Mouse (Mus musculus) c-Kit-negative CD71-positive TER-119-positive erythroid progenitor cells, embryonic 14.5 days (primary cell): Measurements from ENCODE around the gene Elfn2.

Experiments used
- DNase-seq: peaks from one replicate; pipeline ENCODE4 v3.0.0-alpha.2; 2013; ENCODE audit warnings: low read depth, low spot score

The Elfn2 gene

GRCm38 (mm10) chr15:78726697-78727096 lies 8.1 kb upstream of the Elfn2 start:
- DNase-seq = no peak

GRCm38 (mm10) chr15:78720532-78720931 lies 2.0 kb upstream of the Elfn2 start:
- no peak for DNase-seq

- DNase-seq = no peak
Measured at GRCm38 (mm10) chr15:78720094-78720493, 1.5 kb upstream of the Elfn2 start.

GRCm38 (mm10) chr15:78719416-78719815 lies 845 bp upstream of the Elfn2 start:
- DNase-seq = no peak

- no peak for DNase-seq
Measured at GRCm38 (mm10) chr15:78716936-78717335, 1.6 kb downstream of the Elfn2 start.

- DNase-seq = no peak
Measured at GRCm38 (mm10) chr15:78715856-78716255, 2.7 kb downstream of the Elfn2 start.

GRCm38 (mm10) chr15:78713751-78714150 lies 4.8 kb downstream of the Elfn2 start:
- no peak for DNase-seq

GRCm38 (mm10) chr15:78712335-78713258 lies 6.0 kb downstream of the Elfn2 start:
- no peak for DNase-seq

GRCm38 (mm10) chr15:78711935-78712334 lies 6.6 kb downstream of the Elfn2 start:
- no peak for DNase-seq

GRCm38 (mm10) chr15:78710634-78711033 lies 7.9 kb downstream of the Elfn2 start:
- DNase-seq = no peak

GRCm38 (mm10) chr15:78709767-78710166 lies 8.8 kb downstream of the Elfn2 start:
- DNase-seq = no peak

GRCm38 (mm10) chr15:78706630-78707029 lies 11.9 kb downstream of the Elfn2 start:
- no peak for DNase-seq

- no peak for DNase-seq
Measured at GRCm38 (mm10) chr15:78704824-78705223, 13.7 kb downstream of the Elfn2 start.

- no peak for DNase-seq
Measured at GRCm38 (mm10) chr15:78704007-78704406, 14.6 kb downstream of the Elfn2 start.

- no peak for DNase-seq
Measured at GRCm38 (mm10) chr15:78700420-78700819, 18.2 kb downstream of the Elfn2 start.

GRCm38 (mm10) chr15:78699513-78699912 lies 19.1 kb downstream of the Elfn2 start:
- DNase-seq = no peak

- DNase-seq = no peak
Measured at GRCm38 (mm10) chr15:78698491-78699135, 20.0 kb downstream of the Elfn2 start.

GRCm38 (mm10) chr15:78698084-78698483 lies 20.5 kb downstream of the Elfn2 start:
- DNase-seq = no peak

GRCm38 (mm10) chr15:78695745-78696144 lies 22.8 kb downstream of the Elfn2 start:
- no peak for DNase-seq

GRCm38 (mm10) chr15:78692505-78692904 lies 26.1 kb downstream of the Elfn2 start:
- no peak for DNase-seq

GRCm38 (mm10) chr15:78690716-78691115 lies 27.9 kb downstream of the Elfn2 start:
- DNase-seq = no peak

- no peak for DNase-seq
Measured at GRCm38 (mm10) chr15:78686910-78687309, 31.7 kb downstream of the Elfn2 start.

GRCm38 (mm10) chr15:78684111-78684510 lies 34.5 kb downstream of the Elfn2 start:
- no peak for DNase-seq
